12 mouse cellular contexts compared by ENCODE assay signal in genomic region chr2:93177668-93178312, GRCm38 (mm10). TPM values are rescaled to one million over a fixed set of nuclear protein-coding genes. Genes with fewer than 3 reads are reported as not detected.
DNase-seq lines count a peak whose midpoint lies in the region; ATAC-seq lines count a peak whose summit lies in the region.
"Had no signal": no experiment of that assay in that cellular context is flagged by ENCODE, and none has a peak within 500 bp of the region (broad histone marks: within the 10 kb centered on the region; RNA-seq: fewer than 3 reads in every experiment).

No protein-coding gene starts in this region.

- no peak overlapping the region for H3K4me3 ChIP-seq in hindbrain, embryonic 12.5 days
- H3K4me3 ChIP-seq in midbrain, embryonic 15.5 days, result no peak overlapping the region
- H3K4me3 ChIP-seq: limb, embryonic 15.5 days had no signal

- H3K4me1 ChIP-seq in hindbrain, embryonic 12.5 days, result peaks cover 74% of the 10 kb centered on the region
- H3K4me1 ChIP-seq in midbrain, embryonic 15.5 days, result peaks cover 53% of the 10 kb centered on the region

- no peaks in the 10 kb centered on the region for H3K9me3 ChIP-seq in hindbrain, embryonic 12.5 days (replicated peaks)
- no peaks in the 10 kb centered on the region for H3K9me3 ChIP-seq in midbrain, embryonic 15.5 days
- H3K9me3 ChIP-seq: limb, embryonic 15.5 days had no signal

- no peak overlapping the region for H3K9ac ChIP-seq in hindbrain, embryonic 12.5 days
- no peak overlapping the region for H3K9ac ChIP-seq in midbrain, embryonic 15.5 days
- H3K9ac ChIP-seq: limb, embryonic 15.5 days; lung, embryonic 14.5 days had no signal

- peak; percentile 15; the same call in 1 of the 2 replicates for ATAC-seq in hindbrain, embryonic 12.5 days (ENCODE audit: low FRiP score)
- ATAC-seq in midbrain, embryonic 15.5 days (replicated peaks), result peak; percentile 29; the same call in 1 of the 2 replicates

- H3K4me2 ChIP-seq in hindbrain, embryonic 12.5 days (replicated peaks), result peak overlapping the region; percentile 15; the same call in 1 of the 2 replicates
- H3K4me2 ChIP-seq in midbrain, embryonic 15.5 days, result no peak overlapping the region

- H3K36me3 ChIP-seq in hindbrain, embryonic 12.5 days, result no peaks in the 10 kb centered on the region
- H3K36me3 ChIP-seq in midbrain, embryonic 15.5 days (replicated peaks), result no peaks in the 10 kb centered on the region
- H3K36me3 ChIP-seq: limb, embryonic 15.5 days had no signal

- 70% methylated on average over 20 of the region's 20 CpGs for WGBS in hindbrain, embryonic 12.5 days
- 67% methylated on average over 20 of the region's 20 CpGs for WGBS in midbrain, embryonic 15.5 days

- H3K27ac ChIP-seq in hindbrain, embryonic 12.5 days, result peak overlapping the region; percentile 94
- H3K27ac ChIP-seq in midbrain, embryonic 15.5 days, result peak overlapping the region; percentile 55; the same call in 1 of the 2 replicates
- H3K27ac ChIP-seq: limb, embryonic 15.5 days had no signal

- peaks cover 19% of the 10 kb centered on the region for H3K27me3 ChIP-seq in hindbrain, embryonic 12.5 days
- H3K27me3 ChIP-seq in midbrain, embryonic 15.5 days (replicated peaks), result no peaks in the 10 kb centered on the region

- peak; percentile 41 for DNase-seq in thymus, postnatal 0 days (ENCODE audit: low spot score)
- no peak for DNase-seq in thymus, postnatal 25 days
- no peak for DNase-seq in ovary, postnatal 36 days (ENCODE audit: low spot score)
- no peak for DNase-seq in urinary bladder, postnatal 10 days (ENCODE audit: low spot score)
- DNase-seq in heart, adult 8-10 months (ENCODE audit: low spot score), result no peak
- DNase-seq: cerebellum, adult 9-10 months; heart, postnatal 10 days; kidney, postnatal 25 days had no signal

RNA-seq across cellular contexts. Expression of gene Trp53i11, which starts 9.6 kb away (rescaled TPM):
- polyA plus RNA-seq in thymus, postnatal 0 days (2015; fragmentation: Nextera tagmentation; extraction: Ambion mirVana), result 43.1 and 52.4 TPM in 2 replicates
- 142 and 180 TPM in 2 replicates for polyA plus RNA-seq in hindbrain, embryonic 12.5 days (2016; fragmentation: Nextera tagmentation; extraction: Ambion mirVana)
- polyA plus RNA-seq in midbrain, embryonic 15.5 days (2015; fragmentation: Nextera tagmentation; extraction: Ambion mirVana), result 128 and 138 TPM in 2 replicates
- 10 to 100 TPM; 14.0 to 37.8 (median 23.2) TPM for total RNA-seq in heart, adult 8-10 months (2022)
